Mouse (Mus musculus): ENCODE measurements around the gene Rab27a. TPM values are rescaled to one million over a fixed set of nuclear protein-coding genes. Genes with fewer than 3 reads are reported as not detected.

The Rab27a gene
- total RNA-seq, 1 experiment from 2014 or later, result 27.4 TPM

Small RNA genes within 50 kb of the gene (microRNA-seq; reads per million reads assigned to microRNA genes)
- 0 reads per million in 2 experiments for gene Gm27353

Other genes starting within 250 kb of the Rab27a start
- gene Prtg, start 238.0 kb upstream of the Rab27a start, total RNA-seq (2021), result 0.22 and 0.45 TPM in 2 replicates
- 3.0 and 3.4 TPM in 2 replicates for gene Pygo1, start 119.2 kb upstream of the Rab27a start, total RNA-seq (2021)
- gene Dyx1c1, start 86.1 kb upstream of the Rab27a start, total RNA-seq (2021), result 0.78 and 1.1 TPM in 2 replicates
- not detected in 2 replicates for gene Gm44503, start 86.0 kb upstream of the Rab27a start, total RNA-seq (2021)
- 11.6 and 13.3 TPM in 2 replicates for gene Ccpg1os, start 59.5 kb upstream of the Rab27a start, total RNA-seq (2021)
- gene Ccpg1, start 59.4 kb upstream of the Rab27a start, total RNA-seq (2021), result 92.7 and 97.7 TPM in 2 replicates
- 10.6 and 12.1 TPM in 2 replicates for gene Pigb, start 4.5 kb upstream of the Rab27a start, total RNA-seq (2021)
- 0.19 and 1.1 TPM in 2 replicates for gene Khdc3, start 57.0 kb downstream of the Rab27a start, total RNA-seq (2021)
- gene Gm20509, start 57.6 kb downstream of the Rab27a start, total RNA-seq (2021), result not detected in 2 replicates
- gene Rsl24d1, start 68.6 kb downstream of the Rab27a start, total RNA-seq (2021), result 59.3 and 64.6 TPM in 2 replicates